Mouse (Mus musculus): ENCODE measurements around the gene Il10ra.

The Il10ra gene

DNA sequence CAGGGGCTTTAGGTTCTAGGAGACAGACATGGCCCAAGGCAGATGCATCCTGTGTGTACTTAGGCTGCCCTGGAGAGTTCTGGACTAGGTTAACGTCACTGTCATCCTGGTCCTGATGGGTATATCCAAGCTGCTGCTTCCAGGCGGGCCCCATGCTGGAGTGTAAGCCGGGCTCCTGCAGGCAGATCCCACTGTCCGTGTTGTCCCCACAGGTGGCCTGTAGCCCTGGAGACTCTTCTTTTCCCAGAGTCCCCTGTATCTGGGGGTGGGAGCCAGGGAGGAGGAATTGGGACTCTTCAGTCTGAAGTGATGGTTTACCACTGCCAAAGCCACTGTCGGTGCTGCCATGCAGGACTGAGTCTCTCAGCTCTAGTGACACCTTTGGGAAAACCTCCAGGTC is 13.0 kb downstream of the Il10ra start:
- DNase-seq, result no peak

DNA sequence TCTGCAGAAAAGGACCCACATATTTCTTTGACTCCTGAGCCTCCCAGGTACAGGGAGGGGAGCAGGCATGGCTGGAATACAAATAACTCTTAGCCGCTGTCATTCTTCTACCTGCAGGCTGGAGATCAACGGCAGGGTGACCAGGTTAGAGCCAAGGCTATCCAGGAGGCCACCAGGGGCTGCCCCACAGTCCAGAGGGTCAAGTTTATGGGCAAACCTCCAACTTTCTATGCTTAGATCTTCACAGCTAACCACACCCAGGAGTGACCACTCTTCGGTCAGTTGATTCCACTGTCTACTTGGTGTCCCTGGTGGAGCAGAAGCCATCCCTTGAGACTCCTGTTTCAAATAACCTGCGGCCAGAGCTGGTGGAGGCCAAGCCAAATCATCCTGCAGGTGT is 13.5 kb downstream of the Il10ra start:
- no peak for DNase-seq

DNA sequence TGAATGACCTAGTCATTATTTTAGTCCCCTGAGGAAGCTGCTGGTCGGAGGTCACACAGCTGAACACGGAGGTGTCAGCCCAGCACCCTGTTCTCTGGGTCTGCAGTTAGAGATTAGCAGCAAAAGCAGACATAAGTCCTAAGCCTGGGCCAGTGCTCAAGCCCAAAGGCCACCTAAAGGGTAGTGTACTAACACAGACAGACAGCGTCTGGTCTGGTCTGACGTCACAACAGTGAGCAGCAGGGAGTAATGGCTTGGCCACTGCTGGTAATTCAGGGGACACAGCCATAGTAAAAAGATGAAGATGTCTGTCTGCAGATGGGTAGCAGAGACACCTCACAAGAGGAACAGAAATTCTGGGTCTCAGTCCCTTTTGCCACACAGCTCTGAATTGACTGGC is 14.3 kb downstream of the Il10ra start:
- DNase-seq, result no peak

DNA sequence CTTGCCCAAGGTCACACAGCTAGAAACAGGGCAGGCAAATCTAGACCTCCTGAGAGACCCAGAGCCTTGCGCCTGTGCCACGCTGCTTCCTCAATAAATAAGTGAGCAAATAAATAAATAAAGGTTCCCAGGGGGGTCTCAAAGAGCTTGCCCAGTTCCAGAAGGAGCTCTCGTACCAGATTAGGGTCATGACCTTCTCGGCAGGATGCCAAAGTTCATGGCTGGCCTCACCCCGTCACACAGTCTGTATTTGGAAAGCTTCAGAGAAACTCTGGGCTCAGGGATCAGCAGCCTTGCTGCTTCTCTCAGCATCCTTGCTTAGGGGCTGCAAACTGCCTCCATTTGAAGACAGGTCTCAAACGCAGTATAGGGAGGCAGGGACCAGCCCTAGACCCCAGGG is 14.9 kb downstream of the Il10ra start:
- DNase-seq, result no peak

DNA sequence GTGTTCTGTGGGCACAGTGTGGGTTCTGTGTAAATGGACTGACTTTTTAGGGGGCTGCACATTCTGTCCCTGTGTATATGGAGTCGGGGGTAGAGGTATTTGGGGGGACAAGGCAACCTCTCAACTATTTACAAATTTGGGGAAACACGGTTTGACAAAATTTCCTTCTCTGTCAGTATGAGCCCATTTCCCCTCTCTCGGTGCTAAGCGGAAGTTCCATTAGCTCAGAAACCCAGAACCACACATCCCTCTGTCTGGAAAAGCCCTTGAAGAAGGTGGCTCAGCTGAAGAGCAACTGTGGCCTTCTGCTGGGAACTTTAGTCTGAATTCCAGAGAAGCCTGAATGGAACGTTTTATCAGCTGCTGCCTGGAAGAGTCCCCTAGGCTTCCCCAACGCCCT is 16.6 kb downstream of the Il10ra start:
- DNase-seq, result no peak

DNA sequence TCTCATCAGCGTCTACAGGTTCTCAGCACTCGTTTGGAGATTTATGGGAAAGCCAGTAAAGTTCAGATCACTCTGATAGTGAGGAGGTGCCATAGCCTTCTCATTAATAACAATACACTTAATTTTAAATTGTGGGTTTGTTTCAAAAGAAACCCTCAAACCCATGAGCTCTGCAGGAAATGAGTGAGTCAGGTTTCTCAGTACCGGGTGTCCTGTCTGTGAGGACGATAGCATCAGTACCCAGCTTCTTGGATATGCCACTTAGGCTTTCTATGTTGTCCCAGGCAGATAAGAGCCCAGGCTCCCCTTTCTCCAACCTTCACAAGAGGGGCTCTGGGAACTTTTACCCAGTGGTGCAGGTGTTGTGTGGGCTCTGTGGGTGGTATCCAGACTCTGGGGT is 17.0 kb downstream of the Il10ra start:
- no peak for DNase-seq

DNA sequence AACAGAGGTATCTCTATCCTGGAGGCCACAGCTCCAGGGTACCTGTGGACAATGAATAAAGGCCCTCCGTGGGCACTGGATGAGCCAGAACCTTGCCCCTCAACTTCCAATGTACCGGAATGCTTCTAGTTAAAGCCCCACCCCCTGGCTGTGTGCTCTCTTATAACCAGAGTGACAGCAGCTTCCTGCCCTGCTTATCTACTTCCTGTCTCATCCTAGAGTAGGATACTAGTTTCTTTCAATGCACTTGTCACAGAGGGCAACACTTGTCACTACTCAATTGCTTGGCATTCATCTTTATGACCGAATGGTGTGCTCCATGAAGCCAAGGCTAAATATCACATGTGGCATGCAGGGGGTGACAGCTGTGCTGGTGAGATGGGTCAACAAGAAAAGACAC is 17.7 kb downstream of the Il10ra start:
- peak in 1 of 2 experiments; percentile 61 for DNase-seq

DNA sequence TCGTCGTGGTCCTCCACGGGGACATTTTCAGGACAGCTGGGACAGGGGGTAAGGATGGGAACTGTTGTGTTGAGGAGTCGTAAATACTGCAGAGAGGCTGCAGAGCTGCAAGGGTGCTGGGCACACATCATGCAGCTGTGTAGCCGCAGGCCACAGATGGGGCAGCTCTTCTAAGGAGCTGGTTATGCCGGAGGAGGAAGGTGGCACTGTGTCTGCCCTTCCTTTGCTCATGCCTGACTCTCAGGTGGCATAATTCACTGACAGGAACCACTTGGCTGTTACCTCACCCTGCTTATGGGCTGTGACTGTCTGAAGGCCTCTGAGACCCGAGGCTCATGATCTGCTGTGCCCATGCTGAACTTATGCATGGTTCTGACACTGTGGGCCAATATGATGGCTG is 18.6 kb downstream of the Il10ra start:
- peak; percentile 54 to 71 for DNase-seq

DNA sequence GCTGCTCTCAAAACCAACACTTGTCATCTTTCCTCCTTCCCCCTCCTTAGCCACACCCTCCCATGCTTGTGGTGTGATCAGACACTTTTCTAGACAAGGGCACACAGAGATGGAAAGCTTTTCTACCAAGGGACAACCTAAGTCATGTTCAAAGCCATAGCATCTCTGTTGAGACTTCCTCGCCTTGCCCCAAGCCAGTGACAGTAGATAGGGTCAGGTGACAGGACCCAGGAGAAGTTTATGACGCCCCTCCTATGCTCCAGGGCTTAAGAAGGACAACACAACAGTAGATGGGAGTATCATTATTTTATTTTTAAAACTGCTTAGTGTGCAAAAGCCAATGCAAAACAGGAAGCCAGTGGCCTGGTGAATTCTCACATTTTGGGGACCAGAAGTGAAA is 21.4 kb downstream of the Il10ra start:
- DNase-seq, result peak in 1 of 2 experiments; percentile 30

DNA sequence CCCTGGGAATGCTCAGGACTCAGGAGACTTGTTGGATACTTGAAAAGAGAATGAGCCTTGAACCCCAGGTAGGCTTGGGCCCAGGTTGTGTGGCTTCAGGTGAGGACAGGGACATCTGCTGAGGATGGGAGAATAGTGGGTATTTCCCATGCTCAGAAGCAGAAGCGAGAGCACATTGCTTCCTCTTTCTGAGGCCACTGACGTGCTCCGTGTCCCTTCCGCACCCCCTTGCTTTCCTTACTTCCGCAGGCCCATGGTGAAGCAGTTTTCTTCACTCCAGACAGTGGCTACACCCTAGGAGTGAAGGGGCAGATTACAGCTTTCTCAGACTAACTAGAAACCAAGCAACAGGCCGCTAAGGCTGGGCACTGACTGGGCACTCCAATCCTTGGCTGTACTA is 22.9 kb downstream of the Il10ra start:
- peak in 1 of 2 experiments; percentile 42 for DNase-seq

DNA sequence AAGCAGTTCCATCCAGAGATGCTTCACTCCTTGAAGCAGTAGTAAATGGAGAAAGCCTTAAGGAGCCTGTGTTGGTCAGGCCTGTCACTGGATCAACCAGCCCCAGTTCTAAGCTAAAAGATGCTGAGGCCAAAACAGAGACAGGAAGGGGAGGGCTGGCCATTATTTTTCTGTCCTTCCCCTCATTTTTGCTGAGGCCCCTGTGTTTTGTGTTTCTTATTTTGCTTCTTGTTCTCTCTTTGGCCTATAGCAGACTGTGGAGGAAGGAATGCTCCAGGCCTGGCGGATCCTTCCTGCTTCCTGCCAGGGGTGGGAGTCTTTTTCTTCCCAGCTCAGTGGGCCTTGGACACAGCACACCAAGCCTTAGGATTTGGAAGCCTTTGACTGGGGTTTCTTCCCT is 23.5 kb downstream of the Il10ra start:
- no peak for DNase-seq

DNA sequence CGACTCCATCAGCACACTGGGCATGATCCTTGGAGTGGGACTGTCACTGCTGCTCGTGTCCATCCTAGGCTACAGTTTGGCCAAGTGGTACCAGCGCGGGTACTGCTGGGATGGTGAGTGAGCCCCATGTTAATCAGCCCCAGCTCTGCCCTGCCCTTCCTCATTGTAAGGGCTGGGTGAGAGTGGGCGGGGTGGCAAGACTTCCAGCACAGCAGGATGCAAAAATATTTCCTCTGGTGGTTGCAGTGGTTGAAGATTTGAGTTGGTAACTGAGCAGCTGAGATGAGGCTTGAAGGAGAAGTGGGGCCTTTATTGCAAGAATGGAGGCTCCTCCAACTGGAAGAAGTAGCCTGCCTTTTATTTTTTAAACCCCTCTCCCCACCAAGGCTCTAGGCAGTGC is 27.6 kb downstream of the Il10ra start:
- DNase-seq, result no peak

DNA sequence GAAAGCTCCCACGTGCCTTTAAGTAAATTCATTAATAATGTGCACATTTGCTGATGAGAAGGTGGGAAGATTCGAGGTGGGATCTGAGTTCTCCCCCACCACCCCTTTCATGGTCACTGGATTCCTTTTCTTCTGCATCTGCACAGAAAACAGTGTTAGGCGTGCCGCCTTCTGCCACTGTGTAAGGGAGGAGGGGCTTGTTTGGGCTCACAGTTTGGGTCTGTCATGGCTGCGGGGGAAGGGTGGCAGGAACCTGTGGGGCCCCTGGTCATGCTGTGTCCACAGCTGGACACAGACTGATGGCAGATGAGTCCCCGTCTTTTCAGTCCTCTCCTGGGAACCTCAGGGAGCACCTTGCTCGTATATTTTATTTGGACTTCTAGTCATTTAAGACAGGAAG is 32.2 kb downstream of the Il10ra start:
- peak in 1 of 2 experiments; percentile 33 for DNase-seq

DNA sequence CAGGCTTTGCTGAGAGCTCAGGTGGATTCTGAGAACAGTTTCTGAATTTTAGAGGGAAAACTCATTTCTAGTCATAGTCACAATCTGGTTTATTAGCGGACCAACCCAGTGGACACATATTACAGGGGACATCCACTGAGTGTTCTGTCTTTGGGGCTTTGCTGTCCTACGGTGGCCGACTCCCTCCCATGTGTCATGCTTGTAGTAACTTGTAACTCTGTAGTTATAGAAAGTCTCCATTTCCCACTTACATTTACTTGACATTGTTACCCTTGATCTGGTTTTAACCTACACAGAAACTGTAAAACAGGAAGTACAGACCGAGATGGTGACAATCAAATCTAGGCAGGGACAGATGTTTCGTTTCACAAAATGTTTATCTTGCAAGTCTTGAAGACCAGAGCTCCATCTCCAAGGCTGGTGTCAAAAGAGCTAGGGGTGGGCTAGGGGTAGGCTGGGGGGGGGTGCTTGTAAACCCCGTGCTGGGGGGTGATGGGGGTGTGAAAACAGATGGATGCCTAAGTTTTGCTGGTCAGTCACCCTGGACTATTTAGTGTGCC is 33.2 kb downstream of the Il10ra start:
- no peak for DNase-seq

DNA sequence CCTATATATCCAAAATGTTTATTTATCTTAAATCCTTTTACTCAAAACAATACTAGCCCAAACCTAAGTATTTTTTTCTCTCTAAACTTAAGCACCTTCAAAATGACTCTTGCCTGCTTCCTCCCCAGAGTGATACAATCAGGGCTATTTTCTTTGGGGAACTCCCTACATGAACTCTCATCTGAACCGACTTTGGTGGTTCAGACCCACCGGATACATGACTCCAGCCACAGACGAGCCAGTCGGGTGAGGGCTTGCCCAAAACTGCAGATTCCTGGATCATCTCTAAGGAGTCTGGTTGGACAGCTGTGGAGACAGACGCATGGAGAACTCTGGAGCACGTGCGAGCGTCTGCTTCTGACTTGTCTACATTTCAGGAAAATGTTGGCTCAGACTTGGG is 39.6 kb downstream of the Il10ra start:
- DNase-seq, result no peak

DNA sequence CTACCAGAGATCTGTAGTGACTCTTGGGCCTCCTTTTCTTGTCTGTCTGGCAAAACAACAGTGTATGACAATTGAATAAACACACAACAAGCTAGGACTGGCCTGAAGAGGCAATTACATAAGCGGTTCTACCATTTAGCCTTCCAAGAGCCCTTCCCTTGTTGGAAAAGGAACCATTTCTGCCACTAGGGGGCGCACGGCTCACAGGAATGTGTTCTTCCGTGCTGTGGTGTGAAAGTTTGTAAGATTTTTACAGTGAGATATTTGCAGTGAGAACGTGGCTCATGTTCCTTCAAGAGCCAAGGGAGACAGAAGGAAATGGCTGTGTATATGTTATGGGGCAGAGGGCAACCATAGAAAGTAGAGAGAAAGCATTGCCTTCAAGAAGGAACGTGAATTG is 47.4 kb downstream of the Il10ra start:
- peak; percentile 74 to 83 for DNase-seq

DNA sequence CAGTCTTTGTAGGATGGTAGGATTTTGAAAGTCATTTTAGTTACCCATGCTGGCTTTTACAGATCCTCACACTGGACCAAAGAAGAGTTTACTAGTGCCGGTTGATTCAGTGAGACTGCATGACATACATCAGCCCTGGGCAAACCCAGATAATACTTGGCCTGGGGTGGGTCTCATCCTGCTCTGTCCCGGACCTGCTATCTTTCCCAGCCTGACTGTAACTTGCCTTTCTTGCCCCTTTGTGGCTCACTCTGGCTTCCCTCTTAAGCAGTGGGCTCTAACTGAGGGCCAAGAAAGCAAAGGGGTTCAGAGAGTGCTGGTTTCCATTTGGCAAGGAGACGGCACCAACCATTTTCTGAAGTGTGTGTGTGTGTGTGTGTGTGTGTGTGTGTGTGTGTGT is 49.3 kb downstream of the Il10ra start:
- DNase-seq, result no peak

DNA sequence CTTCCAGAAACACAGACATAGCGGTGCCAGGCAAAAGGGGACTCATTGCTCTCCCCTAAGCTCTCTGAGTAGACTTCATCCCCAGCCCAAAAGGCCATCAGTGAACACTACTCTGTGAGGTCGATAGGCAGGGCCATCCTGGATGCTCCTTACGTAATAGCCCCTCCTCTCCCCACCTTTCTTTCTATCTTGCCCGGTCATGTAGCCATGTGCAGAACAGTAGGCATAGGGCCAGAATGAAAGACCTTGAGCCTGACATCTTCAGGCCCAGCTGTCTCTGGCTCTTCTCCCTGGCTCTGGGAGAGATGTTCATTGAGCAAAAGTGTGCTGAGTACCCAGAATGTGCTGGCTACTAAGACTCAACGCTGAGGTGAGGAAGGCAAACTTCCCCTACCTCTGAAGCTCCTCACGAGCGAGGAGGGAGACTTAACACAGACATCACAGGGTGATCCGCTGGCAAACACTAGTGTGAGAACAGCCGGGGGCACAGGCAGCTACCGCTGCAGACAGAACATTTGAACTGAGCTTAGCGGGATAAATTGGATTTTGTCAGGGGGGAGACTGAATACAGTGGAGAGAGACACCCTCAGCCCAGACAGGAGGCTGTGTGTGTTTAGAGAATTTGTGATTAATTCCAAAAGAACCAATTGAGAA is 53.3 kb downstream of the Il10ra start:
- DNase-seq, result no peak

DNA sequence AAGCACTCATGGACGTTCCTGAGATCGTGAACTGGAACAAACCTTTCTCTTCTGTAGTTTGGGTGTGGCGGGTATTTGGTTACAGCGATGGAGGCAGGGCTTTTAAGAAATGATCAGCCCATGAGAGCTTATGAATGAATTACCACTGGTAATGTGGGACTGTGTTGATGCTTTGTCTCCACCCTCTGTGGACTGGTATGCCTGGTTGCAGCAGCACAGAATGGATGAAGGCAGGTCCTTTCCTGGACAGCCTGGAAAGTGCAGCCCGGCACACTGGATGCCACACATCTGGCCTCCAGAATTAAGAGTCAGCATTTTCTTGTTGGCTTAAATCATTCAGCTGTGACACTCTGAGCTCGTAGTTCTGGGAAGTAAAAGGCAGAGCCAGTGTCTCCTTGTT is 56.9 kb downstream of the Il10ra start:
- DNase-seq, result no peak

DNA sequence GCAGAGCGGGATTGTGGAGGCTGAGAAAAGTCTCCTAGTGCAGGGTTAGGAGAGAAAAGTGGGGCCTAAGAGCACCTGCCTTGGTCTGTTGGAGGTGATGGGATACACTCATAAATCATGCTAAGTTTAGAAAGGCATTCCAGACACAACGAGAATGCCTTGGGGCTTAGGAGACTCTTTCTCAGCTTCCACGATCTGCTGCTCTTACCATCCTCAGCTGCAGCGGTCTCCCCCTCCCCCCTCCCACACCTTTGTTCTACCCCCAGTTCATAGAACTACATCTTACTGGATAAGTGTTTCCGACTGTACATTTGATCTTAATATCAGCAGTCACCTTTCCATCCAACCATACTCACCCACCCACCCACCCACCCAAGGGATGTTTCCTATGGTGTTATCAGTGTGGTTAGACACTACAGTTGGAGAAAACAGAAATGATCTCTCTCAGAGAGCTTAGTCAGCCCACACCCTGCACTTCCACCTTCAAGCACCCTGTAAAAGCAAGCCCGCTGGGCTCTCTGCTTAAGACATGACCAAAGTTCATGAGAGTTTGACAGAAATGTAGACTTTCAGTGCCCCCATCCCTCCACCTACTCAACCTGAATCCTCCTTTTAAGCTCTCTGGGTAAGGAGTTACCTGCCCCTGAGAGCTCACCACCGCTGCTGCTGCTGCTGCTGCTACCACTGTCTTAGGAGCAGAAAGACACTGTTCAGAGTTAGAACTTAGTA is 61.8 kb downstream of the Il10ra start:
- no peak for DNase-seq

DNA sequence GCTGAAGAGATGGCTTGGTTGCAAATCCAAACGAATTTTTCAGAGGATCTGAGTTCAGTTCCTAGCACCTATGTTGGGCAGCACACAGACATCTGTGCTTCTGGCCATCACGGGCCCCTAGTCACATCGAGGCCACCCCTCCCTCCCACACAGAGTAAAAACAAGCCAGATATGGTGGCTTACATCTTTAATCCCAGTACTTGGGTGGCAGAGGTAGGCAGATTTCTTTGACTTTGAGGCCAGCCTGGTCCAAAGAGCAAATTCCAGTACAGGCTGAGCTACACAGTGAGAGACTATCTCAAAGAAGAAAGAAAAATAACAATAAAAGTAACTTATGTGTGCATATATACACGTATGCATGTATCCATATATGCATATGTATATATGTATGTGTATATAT is 62.8 kb downstream of the Il10ra start:
- DNase-seq, result no peak

DNA sequence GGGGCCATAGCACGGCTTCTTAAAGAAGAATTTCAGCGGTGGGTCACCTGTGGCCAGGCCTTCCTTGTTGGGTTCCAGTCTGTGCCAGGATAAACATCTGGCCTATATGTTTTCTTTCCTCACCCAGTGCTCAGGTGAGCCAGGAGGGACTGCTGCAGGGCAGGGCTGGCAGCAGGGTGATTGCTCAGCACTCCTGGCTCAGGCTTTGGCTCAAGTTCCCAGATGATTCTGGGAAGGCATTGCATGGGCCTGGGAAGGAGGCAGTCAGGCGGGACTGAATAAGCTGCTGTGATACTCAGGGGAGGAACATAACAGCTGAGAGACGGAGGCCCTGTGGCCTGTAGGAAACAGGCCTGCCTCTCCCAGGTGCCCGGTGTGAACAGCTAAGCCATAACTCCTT is 63.8 kb downstream of the Il10ra start:
- DNase-seq, result peak in 1 of 2 experiments; percentile 5

Measured in thymus, adult 18-20 months (tissue).